Mouse (Mus musculus): Measurements from ENCODE around the gene Camkv. TPM values are rescaled to one million over a fixed set of nuclear protein-coding genes. Genes with fewer than 3 reads are reported as not detected.

Gene Camkv
- polyA plus RNA-seq, 2 experiments = 3.5 to 14.2 TPM

DNA sequence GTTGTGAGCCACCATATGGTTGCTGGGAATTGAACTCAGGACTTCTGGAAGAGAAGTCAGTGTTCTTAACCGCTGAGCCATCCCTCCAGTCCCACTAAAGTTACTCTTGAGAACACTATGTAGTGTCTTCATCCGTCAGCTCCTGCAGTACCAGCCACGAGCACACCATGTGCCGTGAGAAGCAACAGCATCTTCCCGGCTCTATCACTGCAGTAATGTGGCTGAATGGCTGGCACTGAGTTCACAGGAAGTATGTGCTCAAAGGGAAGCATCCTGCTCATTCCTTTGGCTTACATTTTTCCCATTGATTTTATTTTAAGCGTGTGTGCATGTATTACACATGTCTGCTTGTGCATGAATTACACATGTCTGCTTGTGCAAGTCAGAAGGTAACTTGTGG is 32.0 kb downstream of the Camkv start:
- no peak for TF ChIP-seq POLR2A (IDR thresholded peaks at IDR 0.05; ENCODE audit: borderline replicate concordance, extremely low read depth, insufficient read depth, insufficient read length)
- Histone ChIP-seq H3K4me2 (replicated peaks; ENCODE audit: low read depth, low read length, severe bottlenecking) (no peak overlapping the region), H3K36me3 (ENCODE audit: control insufficient read depth, insufficient read depth, low read length) (peaks cover 23% of the 10 kb centered on the region), H3K9me3 (ENCODE audit: control insufficient read depth, low read length) (no peaks in the 10 kb centered on the region), H3K4me3 (replicated peaks; ENCODE audit: low read length) (no peak overlapping the region), H3K9ac (ENCODE audit: low read depth, low read length, severe bottlenecking) (no peak overlapping the region), H3K27ac (replicated peaks; ENCODE audit: low read depth, low read length) (no peak overlapping the region), H3K27me3 (ENCODE audit: control insufficient read depth, insufficient read depth, low read length) (no peaks in the 10 kb centered on the region), H3K4me1 (ENCODE audit: control insufficient read depth, insufficient read depth, low read length) (no peaks in the 10 kb centered on the region)
- WGBS = 82% methylated on average over 6 of the region's 6 CpGs
- DNase-seq (ENCODE audit: low spot score) (no peak), ATAC-seq (ENCODE audit: low FRiP score, low read depth) (no peak)

DNA sequence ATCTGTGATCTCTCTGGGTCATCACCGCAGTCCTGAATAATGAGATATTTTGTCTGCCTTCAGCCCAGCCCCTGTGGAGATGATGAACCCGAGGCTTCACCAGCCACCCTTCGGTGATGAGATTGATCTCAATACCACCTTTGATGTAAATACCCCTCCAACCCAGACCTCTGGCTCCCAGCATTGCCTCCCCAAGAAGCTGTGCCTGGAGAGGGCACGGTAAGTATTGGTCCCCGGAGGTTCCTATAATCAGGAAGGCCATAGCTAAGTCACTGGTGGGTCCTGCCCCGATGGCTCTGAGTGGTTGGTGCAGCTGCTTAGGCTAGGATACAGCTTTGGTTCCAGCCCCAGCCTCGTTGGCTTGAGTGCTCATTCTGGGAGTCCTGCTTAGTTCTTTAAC is 33.1 kb downstream of the Camkv start:
- peaks cover 21% of the 10 kb centered on the region for H3K36me3 ChIP-seq (ENCODE audit: control insufficient read depth, insufficient read depth, low read length)
- no peak overlapping the region for H3K9ac ChIP-seq (ENCODE audit: low read depth, low read length, severe bottlenecking)
- H3K27ac ChIP-seq (replicated peaks; ENCODE audit: low read depth, low read length) = no peak overlapping the region
- DNase-seq (ENCODE audit: low spot score) = no peak
- H3K27me3 ChIP-seq (ENCODE audit: control insufficient read depth, insufficient read depth, low read length) = no peaks in the 10 kb centered on the region
- 92% methylated on average over 7 of the region's 7 CpGs for WGBS
- H3K9me3 ChIP-seq (ENCODE audit: control insufficient read depth, low read length) = no peaks in the 10 kb centered on the region
- no peaks in the 10 kb centered on the region for H3K4me1 ChIP-seq (ENCODE audit: control insufficient read depth, insufficient read depth, low read length)
- ATAC-seq (ENCODE audit: low FRiP score, low read depth) = no peak
- H3K4me2 ChIP-seq (replicated peaks; ENCODE audit: low read depth, low read length, severe bottlenecking) = no peak overlapping the region
- TF ChIP-seq POLR2A (IDR thresholded peaks at IDR 0.05; ENCODE audit: borderline replicate concordance, extremely low read depth, insufficient read depth, insufficient read length) = no peak
- H3K4me3 ChIP-seq (replicated peaks; ENCODE audit: low read length) = no peak overlapping the region

GRCm38 (mm10) chr9:107970311-107970710 is 34.8 kb downstream of the Camkv start:
- peaks cover 21% of the 10 kb centered on the region for H3K36me3 ChIP-seq (ENCODE audit: control insufficient read depth, insufficient read depth, low read length)
- DNase-seq (ENCODE audit: low spot score) = no peak

DNA sequence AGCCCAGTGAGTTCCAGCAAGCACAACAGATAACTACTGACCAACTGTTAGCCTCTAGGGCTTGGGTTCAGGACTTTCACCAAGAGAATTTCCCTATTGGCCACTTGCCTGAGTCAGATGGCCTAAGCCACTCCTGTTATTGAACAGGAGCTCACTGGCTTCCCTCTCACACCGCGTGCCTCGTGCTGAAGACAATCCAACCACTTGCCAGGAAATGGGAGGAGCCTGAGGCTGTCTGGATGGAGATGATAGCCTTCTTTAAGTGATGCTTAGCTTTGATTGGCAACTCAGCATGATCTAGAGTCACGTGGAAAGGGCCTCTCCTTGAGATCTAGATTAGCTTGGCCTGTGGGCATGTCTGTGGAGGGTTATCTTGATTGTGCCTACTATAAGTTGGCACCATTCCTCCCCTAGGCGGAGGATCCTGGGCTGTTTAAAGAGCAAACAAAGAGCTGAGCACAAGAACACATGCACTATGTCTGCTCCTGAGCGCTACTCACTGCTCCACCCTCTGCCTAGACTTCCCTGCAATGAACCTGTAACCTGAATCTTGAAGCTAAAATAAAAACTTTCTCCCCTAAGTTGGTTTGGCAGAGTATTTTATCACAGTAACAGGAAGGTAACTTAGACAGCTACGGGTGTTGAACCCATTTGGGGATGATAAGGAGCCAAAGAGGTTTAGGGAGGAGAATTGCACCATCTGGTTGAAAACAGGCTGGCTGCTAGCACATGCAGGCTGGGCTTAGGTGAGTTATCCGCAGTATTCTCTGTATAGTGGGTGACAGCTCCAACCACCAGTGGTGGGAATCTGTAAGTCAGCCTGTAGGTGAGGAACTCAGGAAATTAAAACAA is 36.4 kb downstream of the Camkv start:
- no peak overlapping the region for H3K4me2 ChIP-seq (replicated peaks; ENCODE audit: low read depth, low read length, severe bottlenecking)
- H3K4me3 ChIP-seq (replicated peaks; ENCODE audit: low read length) = no peak overlapping the region
- no peaks in the 10 kb centered on the region for H3K27me3 ChIP-seq (ENCODE audit: control insufficient read depth, insufficient read depth, low read length)
- peaks cover 7% of the 10 kb centered on the region for H3K4me1 ChIP-seq (ENCODE audit: control insufficient read depth, insufficient read depth, low read length)
- DNase-seq (ENCODE audit: low spot score) (no peak), ATAC-seq (ENCODE audit: low FRiP score, low read depth) (no peak)
- no peak for TF ChIP-seq POLR2A (IDR thresholded peaks at IDR 0.05; ENCODE audit: borderline replicate concordance, extremely low read depth, insufficient read depth, insufficient read length)
- no peak overlapping the region for H3K9ac ChIP-seq (ENCODE audit: low read depth, low read length, severe bottlenecking)
- H3K27ac ChIP-seq (replicated peaks; ENCODE audit: low read depth, low read length) = no peak overlapping the region
- 81% methylated on average over 8 of the region's 8 CpGs for WGBS
- no peaks in the 10 kb centered on the region for H3K9me3 ChIP-seq (ENCODE audit: control insufficient read depth, low read length)
- peaks cover 17% of the 10 kb centered on the region for H3K36me3 ChIP-seq (ENCODE audit: control insufficient read depth, insufficient read depth, low read length)

More at GRCm38 (mm10) chr9:107970311-107970710, 34.8 kb downstream of the Camkv start:
- Histone ChIP-seq H3K9ac (ENCODE audit: low read depth, low read length, severe bottlenecking) (no peak overlapping the region), H3K27me3 (ENCODE audit: control insufficient read depth, insufficient read depth, low read length) (no peaks in the 10 kb centered on the region), H3K4me1 (ENCODE audit: control insufficient read depth, insufficient read depth, low read length) (peaks cover 2% of the 10 kb centered on the region), H3K9me3 (ENCODE audit: control insufficient read depth, low read length) (no peaks in the 10 kb centered on the region), H3K27ac (replicated peaks; ENCODE audit: low read depth, low read length) (no peak overlapping the region), H3K4me3 (replicated peaks; ENCODE audit: low read length) (no peak overlapping the region), H3K4me2 (replicated peaks; ENCODE audit: low read depth, low read length, severe bottlenecking) (no peak overlapping the region)
- 85% methylated on average over 5 of the region's 5 CpGs for WGBS
- ATAC-seq (ENCODE audit: low FRiP score, low read depth) = no peak
- TF ChIP-seq POLR2A (IDR thresholded peaks at IDR 0.05; ENCODE audit: borderline replicate concordance, extremely low read depth, insufficient read depth, insufficient read length) = no peak

- H3K9ac ChIP-seq (ENCODE audit: low read depth, low read length, severe bottlenecking) = no peak overlapping the region
- peaks cover 7% of the 10 kb centered on the region for H3K4me1 ChIP-seq (ENCODE audit: control insufficient read depth, insufficient read depth, low read length)
- no peak for TF ChIP-seq POLR2A (IDR thresholded peaks at IDR 0.05; ENCODE audit: borderline replicate concordance, extremely low read depth, insufficient read depth, insufficient read length)
- H3K4me3 ChIP-seq (replicated peaks; ENCODE audit: low read length) = no peak overlapping the region
- DNase-seq (ENCODE audit: low spot score) = no peak
- 80% methylated on average over 10 of the region's 10 CpGs for WGBS
- H3K4me2 ChIP-seq (replicated peaks; ENCODE audit: low read depth, low read length, severe bottlenecking) = no peak overlapping the region
- H3K27ac ChIP-seq (replicated peaks; ENCODE audit: low read depth, low read length) = peak overlapping the region; percentile 75; the same call in 1 of the 2 replicates
- no peaks in the 10 kb centered on the region for H3K9me3 ChIP-seq (ENCODE audit: control insufficient read depth, low read length)
- ATAC-seq (ENCODE audit: low FRiP score, low read depth) = no peak
- H3K36me3 ChIP-seq (ENCODE audit: control insufficient read depth, insufficient read depth, low read length) = peaks cover 5% of the 10 kb centered on the region; the same call in 1 of the 2 replicates
- no peaks in the 10 kb centered on the region for H3K27me3 ChIP-seq (ENCODE audit: control insufficient read depth, insufficient read depth, low read length)
Observed at GRCm38 (mm10) chr9:107974491-107975171, 39.2 kb downstream of the Camkv start.

Data from limb, embryonic 14.5 days (tissue).